Mouse (Mus musculus) olfactory bulb, adult 2 months (tissue): Measurements from ENCODE around the gene Fam172a. TPM values are rescaled to one million over a fixed set of nuclear protein-coding genes. Genes with fewer than 3 reads are reported as not detected.
A peak's percentile ranks its signal among the peaks of the same experiment; 100 is the strongest.

Source experiments
- H3K27ac ChIP-seq: fragments of 200-500 bp; 2 replicates; pipeline ENCODE4 v1.5.1; 2012; ENCODE audit warnings: low read depth, low read length; ENCODE audit not compliant: insufficient read depth
- H3K4me1 ChIP-seq: fragments of 200-500 bp; 2 replicates; pipeline ENCODE4 v1.6.1; 2012; ENCODE audit warnings: low read length; ENCODE audit not compliant: control insufficient read depth, insufficient read depth
- H3K4me3 ChIP-seq: fragments of 200-500 bp; 2 replicates; pipeline ENCODE4 v1.5.1; 2012; ENCODE audit warnings: mild to moderate bottlenecking, low read depth, low read length, moderate library complexity; ENCODE audit not compliant: insufficient read depth
- CTCF ChIP-seq: fragments of 200-500 bp; IDR thresholded peaks from 2 replicates; pipeline ENCODE4 v1.5.1; 2012; ENCODE audit warnings: low read depth, mild to moderate bottlenecking, low read length, moderate library complexity; ENCODE audit not compliant: insufficient read depth
- POLR2A ChIP-seq: fragments of 200-500 bp; IDR thresholded peaks from 2 replicates; pipeline ENCODE4 v1.6.1; 2012; ENCODE audit warnings: mild to moderate bottlenecking, low read depth, low read length, moderate library complexity; ENCODE audit not compliant: insufficient read depth
- WGBS: fragments of 180-500 bp; shearing (Covaris S2); methylation state at CpG from one replicate; pipeline ENCODE4 v1.1.7; 2018; 5-methylcytosine and 5-hydroxymethylcytosine counted together
- polyA plus RNA-seq: library from polyadenylated mRNA; stranded (reverse); fragments of >200 nt; gene quantifications from 2 replicates; pipeline ENCODE4 v1.2.4, GENCODE M21; 2012; ENCODE audit warnings: low replicate concordance; ENCODE audit not compliant: missing spikeins, insufficient read depth, insufficient read length

Gene Fam172a
- polyA plus RNA-seq, 1 experiment = not detected

DNA sequence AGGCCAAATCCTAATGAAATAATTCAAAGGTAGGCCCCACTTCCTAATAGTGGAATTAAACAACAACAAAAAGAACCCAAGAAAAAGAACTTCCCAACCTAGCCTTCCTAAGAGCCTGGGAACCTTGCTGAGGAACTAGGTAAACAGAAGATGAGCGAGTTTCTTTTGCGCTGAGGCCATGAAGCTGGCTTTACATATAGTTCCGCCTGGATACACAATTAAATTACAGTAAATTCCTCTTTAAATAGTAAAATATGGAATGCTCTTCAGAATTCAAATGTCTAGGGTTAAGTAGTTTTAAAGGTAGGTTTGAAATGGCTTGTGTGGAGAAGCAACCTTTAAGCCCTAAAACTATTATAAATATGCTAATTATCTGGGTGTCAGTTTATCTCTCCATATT, 478.4 kb downstream of the Fam172a start:
- H3K4me1 ChIP-seq = peaks cover 4% of the 10 kb centered on the region; the same call in 1 of the 2 replicates
- H3K27ac ChIP-seq = no peak overlapping the region
- 61% methylated on average over 3 of the region's 3 CpGs for WGBS
- TF ChIP-seq CTCF (no peak), POLR2A (no peak)
- no peak overlapping the region for H3K4me3 ChIP-seq

DNA sequence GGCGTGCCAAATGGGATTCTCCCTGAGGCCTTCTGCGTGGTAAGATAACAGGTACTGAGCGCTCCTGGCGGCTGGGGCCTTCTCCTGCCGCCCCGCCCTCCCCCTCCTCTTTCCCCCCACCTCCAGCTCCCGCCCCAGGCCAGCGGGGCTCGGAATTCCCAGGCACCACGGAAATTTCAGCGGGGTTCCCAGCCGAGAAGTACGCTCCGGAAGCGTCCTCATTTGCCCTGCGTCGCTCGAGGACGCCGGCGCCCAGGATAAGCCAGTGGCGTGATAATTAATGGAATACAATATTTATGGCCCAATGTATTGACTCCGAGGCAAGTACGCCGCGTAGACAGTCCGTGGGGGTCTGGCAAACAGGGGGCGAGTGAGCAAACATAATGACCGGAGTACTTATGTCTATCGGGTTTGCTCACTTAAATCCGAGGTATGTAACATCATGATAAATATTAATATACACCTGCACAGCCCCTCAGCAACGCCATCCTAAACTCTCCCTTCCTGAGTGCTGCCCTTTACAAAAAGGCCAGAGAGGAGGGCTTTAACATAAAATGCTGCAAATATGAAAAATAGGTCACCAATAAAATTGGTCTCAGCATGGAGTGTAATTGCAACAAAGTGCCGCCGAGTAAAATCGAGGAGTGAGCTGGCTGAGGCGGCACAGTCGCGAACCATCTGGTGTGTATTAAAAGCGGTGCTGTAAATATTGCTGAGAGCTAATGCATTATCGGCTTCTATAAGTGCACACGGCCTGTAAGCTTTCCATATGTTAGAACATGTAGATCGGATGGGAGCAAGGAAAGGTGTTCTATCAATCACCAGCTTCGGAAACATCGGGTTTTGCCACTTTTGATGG, 479.5 kb downstream of the Fam172a start:
- H3K4me1 ChIP-seq = peaks cover 4% of the 10 kb centered on the region; the same call in 1 of the 2 replicates
- WGBS = 4% methylated on average over 44 of the region's 44 CpGs
- peak overlapping the region; percentile 62 for H3K27ac ChIP-seq
- H3K4me3 ChIP-seq = peak overlapping the region; percentile 37
- no peak for TF ChIP-seq POLR2A
- no peak for TF ChIP-seq CTCF

DNA sequence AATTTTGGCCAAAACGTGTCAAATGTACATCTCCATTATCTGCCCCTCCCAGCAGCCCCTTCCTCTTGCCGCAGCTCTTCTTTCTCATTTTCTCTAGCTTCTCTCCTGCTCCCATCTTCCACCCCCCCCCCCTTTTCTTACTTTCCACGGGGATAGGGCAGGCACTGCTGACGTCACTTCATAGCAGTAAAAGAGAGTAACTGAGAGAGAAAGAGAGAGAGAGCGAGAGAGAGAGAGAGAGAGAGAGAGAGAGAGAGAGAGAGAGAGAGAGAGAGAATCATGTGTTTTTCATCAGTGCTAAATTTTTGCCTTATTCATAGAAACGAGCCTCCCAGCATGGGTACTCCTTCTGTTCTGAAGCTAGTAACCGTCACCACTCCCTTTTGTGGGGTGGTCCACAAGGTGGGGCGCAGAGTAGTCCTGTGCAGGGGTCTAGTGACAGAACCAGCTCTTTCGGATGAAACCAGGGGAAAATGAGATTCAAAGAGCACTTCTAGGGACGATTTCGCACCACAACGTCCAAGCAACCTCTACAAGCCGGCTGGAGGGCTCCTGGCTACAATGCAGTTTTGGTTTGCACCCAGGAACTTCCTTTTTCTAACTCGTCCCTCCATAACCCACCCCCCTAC, 480.2 kb downstream of the Fam172a start:
- Histone ChIP-seq H3K27ac (peak overlapping the region; percentile 64), H3K4me3 (peak overlapping the region; percentile 18), H3K4me1 (peaks cover 4% of the 10 kb centered on the region; the same call in 1 of the 2 replicates)
- 8% methylated on average over 13 of the region's 14 CpGs for WGBS
- TF ChIP-seq POLR2A (no peak), CTCF (no peak)

DNA sequence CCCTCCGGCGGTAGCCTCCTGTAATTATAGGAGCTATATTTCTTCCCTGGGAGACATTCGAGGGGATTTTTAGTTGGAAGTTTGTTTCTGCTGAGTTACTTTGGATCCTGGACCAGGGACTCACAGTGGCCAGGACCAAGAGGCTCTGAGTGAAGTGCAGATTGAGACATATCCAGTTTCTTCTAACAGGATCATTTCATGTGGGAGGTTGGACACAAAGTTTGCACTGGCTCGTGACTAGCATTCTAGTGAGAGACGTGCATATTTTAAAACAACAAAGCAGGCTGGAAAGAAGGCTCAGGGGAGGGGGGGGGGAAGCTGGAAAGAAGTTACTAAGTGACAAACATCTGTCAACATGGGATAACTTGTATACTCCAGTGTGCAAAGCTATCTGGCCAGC, 481.2 kb downstream of the Fam172a start:
- peaks cover 4% of the 10 kb centered on the region; the same call in 1 of the 2 replicates for H3K4me1 ChIP-seq
- H3K27ac ChIP-seq = no peak overlapping the region
- H3K4me3 ChIP-seq = no peak overlapping the region
- 25% methylated on average over 5 of the region's 5 CpGs for WGBS
- TF ChIP-seq CTCF = no peak

DNA sequence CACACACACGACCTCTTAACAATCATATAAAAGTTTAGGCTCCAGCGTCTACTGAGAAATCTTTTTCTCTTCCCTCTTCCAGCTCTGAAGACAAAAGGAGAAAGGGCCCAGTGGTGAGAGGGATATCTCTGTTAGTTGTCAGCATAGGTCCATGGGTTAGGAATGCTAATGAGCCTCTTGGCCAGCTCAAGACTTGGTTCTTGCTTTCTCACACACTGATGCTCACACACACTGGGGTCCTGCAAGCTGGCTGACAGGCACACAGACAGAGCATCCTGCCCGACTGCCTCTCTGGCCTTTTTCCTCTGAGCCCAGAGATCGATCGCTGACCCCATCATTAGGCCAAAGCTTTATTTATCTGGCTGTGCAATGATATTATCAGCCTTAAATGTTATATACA, 482.2 kb downstream of the Fam172a start:
- no peak for TF ChIP-seq POLR2A
- 47% methylated on average over 5 of the region's 5 CpGs for WGBS

DNA sequence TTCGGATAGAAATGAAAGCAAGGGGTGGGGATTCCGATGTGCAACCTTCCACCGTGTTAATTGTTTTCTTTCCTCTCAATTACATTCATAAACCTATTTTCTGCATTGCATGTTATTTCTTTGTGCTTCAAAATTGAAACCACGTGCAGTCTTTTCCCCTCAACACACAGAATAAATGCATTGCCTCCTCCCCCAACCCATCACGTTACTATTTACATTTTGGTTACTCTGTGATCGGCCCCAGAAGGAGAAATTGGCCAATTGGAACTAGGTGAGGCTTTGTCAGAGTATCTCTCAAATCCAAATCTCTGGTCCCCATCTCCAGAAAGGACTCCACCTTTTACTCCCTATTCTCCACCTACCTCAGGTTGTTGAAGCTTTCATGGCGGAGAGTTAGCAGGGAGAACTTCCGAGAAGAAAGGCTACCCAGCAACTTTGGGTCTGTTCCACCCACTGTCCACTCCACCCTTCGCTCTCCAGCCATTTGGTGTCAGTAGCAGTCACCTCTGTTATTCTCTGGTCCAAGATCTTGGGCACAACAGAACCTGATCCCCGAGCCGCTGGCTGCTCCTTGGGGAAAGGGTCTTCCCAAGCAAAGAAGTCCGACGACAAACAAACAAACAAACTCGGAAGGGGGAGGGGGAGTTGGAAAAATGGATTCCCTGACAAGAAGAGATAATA, 483.1 kb downstream of the Fam172a start:
- TF ChIP-seq POLR2A (no peak), CTCF (no peak)
- H3K4me1 ChIP-seq = 0 out of 2 replicates have a peak, but pooled peaks cover 3% of the 10 kb centered on the region
- no peak overlapping the region for H3K27ac ChIP-seq
- H3K4me3 ChIP-seq = no peak overlapping the region
- WGBS = 27% methylated on average over 14 of the region's 14 CpGs

More for the DNA sequence above, 482.2 kb downstream of the Fam172a start:
- no peak overlapping the region for H3K4me3 ChIP-seq
- no peak overlapping the region for H3K27ac ChIP-seq
- peaks cover 4% of the 10 kb centered on the region; the same call in 1 of the 2 replicates for H3K4me1 ChIP-seq

DNA sequence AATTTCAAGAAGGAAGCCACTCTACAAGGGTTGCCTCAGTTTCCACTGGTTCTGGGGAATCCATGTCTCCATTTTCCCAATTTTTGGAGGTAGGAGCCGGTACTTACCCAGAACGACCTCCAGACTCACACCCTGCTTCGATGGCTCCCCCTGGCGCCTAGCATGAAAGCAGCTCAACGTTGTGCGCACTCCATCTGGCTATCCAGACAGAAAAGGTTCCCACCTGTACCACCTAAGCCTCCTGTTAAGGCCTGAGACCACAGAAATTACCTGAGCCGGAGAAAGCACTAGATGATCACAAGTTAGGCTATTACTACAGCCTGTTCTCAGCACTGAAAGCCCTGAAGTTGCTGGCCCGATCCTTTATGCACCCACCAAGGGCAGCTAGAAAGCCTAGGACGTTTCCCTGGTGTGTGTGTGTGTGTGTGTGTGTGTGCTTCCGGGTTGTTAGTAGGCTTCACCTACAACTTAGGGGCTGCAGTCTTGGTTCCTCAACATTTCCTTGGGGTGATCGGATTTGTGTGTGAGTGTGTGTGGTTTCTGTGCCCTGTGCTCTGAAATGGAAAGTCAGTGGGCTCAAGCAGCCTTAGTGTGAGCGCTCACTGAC, 484.6 kb downstream of the Fam172a start:
- WGBS = 31% methylated on average over 12 of the region's 12 CpGs
- 0 out of 2 replicates have a peak, but pooled peaks cover 3% of the 10 kb centered on the region for H3K4me1 ChIP-seq
- peak; percentile 20; the same call in 1 of the 2 replicates for TF ChIP-seq CTCF
- TF ChIP-seq POLR2A = no peak
- no peak overlapping the region for H3K27ac ChIP-seq
- no peak overlapping the region for H3K4me3 ChIP-seq

DNA sequence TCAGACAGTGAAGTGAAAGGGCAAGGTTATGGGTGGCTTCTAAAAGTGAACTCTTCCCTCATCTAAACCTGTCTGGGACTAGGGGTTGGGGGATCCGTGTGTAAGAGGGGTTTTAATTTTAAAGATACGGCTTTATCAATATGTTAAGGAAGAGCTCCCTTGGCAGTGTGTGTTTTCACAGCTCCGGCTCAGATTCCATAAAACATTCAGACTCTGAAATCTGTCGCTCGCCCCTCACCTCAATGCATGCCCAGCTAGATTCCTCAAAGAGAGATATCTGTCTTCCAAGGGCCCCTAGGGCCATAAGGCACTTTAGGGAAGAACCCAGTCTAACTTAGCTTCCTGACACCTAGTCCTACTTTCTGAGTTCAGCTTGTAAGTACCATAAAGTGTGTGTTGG, 486.0 kb downstream of the Fam172a start:
- Histone ChIP-seq H3K4me3 (no peak overlapping the region), H3K27ac (no peak overlapping the region), H3K4me1 (0 out of 2 replicates have a peak, but pooled peaks cover 3% of the 10 kb centered on the region)
- TF ChIP-seq POLR2A (no peak), CTCF (no peak)
- WGBS = 62% methylated on average over 5 of the region's 5 CpGs

DNA sequence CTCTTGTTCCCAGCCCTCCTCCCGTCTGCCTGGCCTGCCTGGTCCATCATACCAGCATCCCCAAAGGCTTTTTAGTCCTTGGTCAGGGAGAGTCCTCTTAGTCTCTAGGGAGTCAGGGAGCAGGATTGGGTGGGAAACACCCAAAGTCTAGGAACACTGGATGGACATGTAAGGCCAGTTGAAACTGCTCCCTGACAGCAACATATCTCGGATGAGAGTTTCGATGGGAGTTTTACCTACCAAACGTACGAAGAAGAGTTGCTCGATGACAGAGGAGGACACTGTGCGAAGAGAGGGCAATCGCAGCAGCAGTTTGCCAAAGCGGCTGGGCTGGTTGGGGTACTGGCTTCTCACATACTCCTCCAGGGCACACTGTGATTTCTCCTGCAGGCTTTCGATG, 487.8 kb downstream of the Fam172a start:
- no peak overlapping the region for H3K4me3 ChIP-seq
- 48% methylated on average over 10 of the region's 10 CpGs for WGBS

More for the DNA sequence above, 487.8 kb downstream of the Fam172a start:
- Histone ChIP-seq H3K4me1 (0 out of 2 replicates have a peak, but pooled peaks cover 3% of the 10 kb centered on the region), H3K27ac (no peak overlapping the region)
- no peak for TF ChIP-seq POLR2A
- TF ChIP-seq CTCF = no peak
